Mouse (Mus musculus): ENCODE measurements around the gene Rab8a.
A peak's percentile ranks its signal among the peaks of the same experiment; 100 is the strongest.
"Not testable (repeated sequence)": the region's sequence is repeated elsewhere in the genome, so short reads cannot be mapped to it uniquely, and the experiment has no call there.

The Rab8a gene

GRCm38 (mm10) chr8:72160707-72161697, at the start of gene Rab8a:
TSS of gene Rab8a (plus strand) at chr8:72161200.
- DNase-seq, result peak; percentile 99 to 100

GRCm38 (mm10) chr8:72112486-72112885, 48.5 kb upstream of the Rab8a start:
- DNase-seq, result no peak

- no peak for DNase-seq
Measured at GRCm38 (mm10) chr8:72115202-72115601, 45.8 kb upstream of the Rab8a start.

GRCm38 (mm10) chr8:72118616-72119015, 42.4 kb upstream of the Rab8a start:
- DNase-seq, result no peak

- DNase-seq, result not testable (repeated sequence)
Measured at GRCm38 (mm10) chr8:72121486-72121885, 39.5 kb upstream of the Rab8a start.

GRCm38 (mm10) chr8:72121997-72122396, 39.0 kb upstream of the Rab8a start:
- DNase-seq, result no peak

- no peak for DNase-seq
Measured at GRCm38 (mm10) chr8:72127834-72128233, 33.2 kb upstream of the Rab8a start.

- DNase-seq, result peak; percentile 35 to 64
Measured at GRCm38 (mm10) chr8:72131251-72131650, 29.7 kb upstream of the Rab8a start.

- no peak for DNase-seq
Measured at GRCm38 (mm10) chr8:72131901-72132300, 29.1 kb upstream of the Rab8a start.

GRCm38 (mm10) chr8:72132417-72132816, 28.6 kb upstream of the Rab8a start:
- no peak for DNase-seq

GRCm38 (mm10) chr8:72132891-72133290, 28.1 kb upstream of the Rab8a start:
- peak; percentile 41 to 70 for DNase-seq

GRCm38 (mm10) chr8:72133507-72133906, 27.5 kb upstream of the Rab8a start:
- no peak for DNase-seq

GRCm38 (mm10) chr8:72134756-72135445, 26.1 kb upstream of the Rab8a start, which contains the start of gene Tpm4:
TSS of gene Tpm4 (plus strand) at chr8:72134975.
- peak; percentile 87 to 90 for DNase-seq

GRCm38 (mm10) chr8:72135446-72136301, 25.3 kb upstream of the Rab8a start:
- DNase-seq, result peak; percentile 74 to 78

GRCm38 (mm10) chr8:72136302-72136978, 24.6 kb upstream of the Rab8a start:
- peak; percentile 85 to 88 for DNase-seq

- no peak for DNase-seq
Measured at GRCm38 (mm10) chr8:72137431-72137830, 23.6 kb upstream of the Rab8a start.

- DNase-seq, result no peak
Measured at GRCm38 (mm10) chr8:72138456-72138855, 22.5 kb upstream of the Rab8a start.

- no peak for DNase-seq
Measured at GRCm38 (mm10) chr8:72143256-72143824, 17.7 kb upstream of the Rab8a start.

- DNase-seq, result no peak
Measured at GRCm38 (mm10) chr8:72144345-72144975, 16.5 kb upstream of the Rab8a start.

GRCm38 (mm10) chr8:72145511-72145910, 15.5 kb upstream of the Rab8a start:
- DNase-seq, result no peak

GRCm38 (mm10) chr8:72146056-72146455, 14.9 kb upstream of the Rab8a start:
- DNase-seq, result peak; percentile 47 to 63
